Mouse (Mus musculus) liver, embryonic 12.5 days (tissue): ENCODE results near the gene Fzr1. TPM values are rescaled to one million over a fixed set of nuclear protein-coding genes. Genes with fewer than 3 reads are reported as not detected.

Source experiments
- ATAC-seq: fragments of 200-750 bp; cut with Nextera tagmentation; 2 replicates; pipeline ENCODE4 v1.8.0; 2017; ENCODE audit warnings: moderate number of reproducible peaks, mild to moderate bottlenecking, moderate library complexity
- H3K27ac ChIP-seq: fragments of 300-500 bp; sonication (generic); 2 replicates; pipeline ENCODE4 v1.5.1; 2016; ENCODE audit warnings: mild to moderate bottlenecking
- H3K27me3 ChIP-seq: fragments of 300-500 bp; sonication (generic); replicated peaks from 2 replicates; pipeline ENCODE4 v1.6.1; 2016; ENCODE audit warnings: mild to moderate bottlenecking, moderate library complexity
- H3K36me3 ChIP-seq: fragments of 300-500 bp; sonication (generic); 2 replicates; pipeline ENCODE4 v1.6.1; 2016; ENCODE audit warnings: mild to moderate bottlenecking, moderate library complexity
- H3K4me1 ChIP-seq: fragments of 300-500 bp; sonication (generic); 2 replicates; pipeline ENCODE4 v1.6.1; 2016
- H3K4me2 ChIP-seq: fragments of 300-500 bp; sonication (generic); 2 replicates; pipeline ENCODE4 v1.6.1; 2016; ENCODE audit warnings: mild to moderate bottlenecking, moderate library complexity
- H3K4me3 ChIP-seq: fragments of 300-500 bp; sonication (generic); 2 replicates; pipeline ENCODE4 v1.5.1; 2016; ENCODE audit warnings: mild to moderate bottlenecking, moderate library complexity
- H3K9ac ChIP-seq: fragments of 300-500 bp; sonication (generic); 2 replicates; pipeline ENCODE4 v1.6.1; 2016; ENCODE audit warnings: mild to moderate bottlenecking, moderate library complexity
- H3K9me3 ChIP-seq: fragments of 300-500 bp; sonication (generic); replicated peaks from 2 replicates; pipeline ENCODE4 v1.6.1; 2016; ENCODE audit warnings: mild to moderate bottlenecking, moderate library complexity
- WGBS: fragments of 180-500 bp; shearing (Covaris S2); methylation state at CpG from one replicate; pipeline ENCODE4 v1.1.7; 2016; ENCODE audit not compliant: insufficient replicate concordance; 5-methylcytosine and 5-hydroxymethylcytosine counted together
- polyA plus RNA-seq: library from polyadenylated mRNA; unstranded; fragments of >200 nt; fragmentation: Nextera tagmentation; extraction: Ambion mirVana; gene quantifications from 2 replicates; pipeline ENCODE4 v1.2.1, GENCODE M21; 2016

Fzr1 gene
- polyA plus RNA-seq, 1 experiment from 2014 or later, result 93.8 TPM

GRCm38 (mm10) chr10:81413310-81414261, 35.3 kb upstream of the Fzr1 start:
- ATAC-seq, result 0 out of 2 replicates have a peak, but pooled peaks have one; percentile 13
- no peaks in the 10 kb centered on the region for H3K36me3 ChIP-seq
- no peak overlapping the region for H3K9ac ChIP-seq
- peaks cover 29% of the 10 kb centered on the region for H3K27me3 ChIP-seq
- H3K4me2 ChIP-seq, result peak overlapping the region; percentile 40
- WGBS, result 25% methylated on average over 26 of the region's 26 CpGs
- H3K4me1 ChIP-seq, result peaks cover 91% of the 10 kb centered on the region
- peak overlapping the region; percentile 36 for H3K27ac ChIP-seq
- H3K4me3 ChIP-seq, result no peak overlapping the region
- no peaks in the 10 kb centered on the region for H3K9me3 ChIP-seq

GRCm38 (mm10) chr10:81412586-81413309, 34.4 kb upstream of the Fzr1 start:
- H3K9me3 ChIP-seq, result no peaks in the 10 kb centered on the region
- H3K4me2 ChIP-seq, result no peak overlapping the region
- H3K27ac ChIP-seq, result peak overlapping the region; percentile 52
- peaks cover 91% of the 10 kb centered on the region for H3K4me1 ChIP-seq
- no peaks in the 10 kb centered on the region for H3K36me3 ChIP-seq
- no peak overlapping the region for H3K4me3 ChIP-seq
- H3K27me3 ChIP-seq, result peaks cover 29% of the 10 kb centered on the region
- H3K9ac ChIP-seq, result no peak overlapping the region
- ATAC-seq, result no peak
- 59% methylated on average over 16 of the region's 16 CpGs for WGBS

- Histone ChIP-seq H3K9ac (no peak overlapping the region), H3K27me3 (peaks cover 29% of the 10 kb centered on the region), H3K36me3 (0 out of 2 replicates have a peak, but pooled peaks cover 4% of the 10 kb centered on the region), H3K4me1 (peaks cover 91% of the 10 kb centered on the region), H3K27ac (peak overlapping the region; percentile 52), H3K4me3 (no peak overlapping the region), H3K9me3 (no peaks in the 10 kb centered on the region), H3K4me2 (0 out of 2 replicates have a peak overlapping the region, but pooled peaks have one; percentile 50)
- no peak for ATAC-seq
- WGBS, result 64% methylated on average over 18 of the region's 18 CpGs
Measured at GRCm38 (mm10) chr10:81411471-81412400, 33.4 kb upstream of the Fzr1 start.

GRCm38 (mm10) chr10:81410981-81411380, 32.7 kb upstream of the Fzr1 start:
- H3K9ac ChIP-seq, result no peak overlapping the region
- WGBS, result 73% methylated on average over 9 of the region's 9 CpGs
- ATAC-seq, result no peak
- peaks cover 94% of the 10 kb centered on the region for H3K4me1 ChIP-seq
- H3K27me3 ChIP-seq, result peaks cover 35% of the 10 kb centered on the region
- 0 out of 2 replicates have a peak, but pooled peaks cover 6% of the 10 kb centered on the region for H3K36me3 ChIP-seq
- H3K4me3 ChIP-seq, result no peak overlapping the region
- H3K9me3 ChIP-seq, result no peaks in the 10 kb centered on the region
- peak overlapping the region; percentile 52 for H3K27ac ChIP-seq
- H3K4me2 ChIP-seq, result peak overlapping the region; percentile 50

- Histone ChIP-seq H3K36me3 (0 out of 2 replicates have a peak, but pooled peaks cover 12% of the 10 kb centered on the region), H3K27ac (peak overlapping the region; percentile 52; the same call in 1 of the 2 replicates), H3K4me2 (peak overlapping the region; percentile 50), H3K9ac (0 out of 2 replicates have a peak overlapping the region, but pooled peaks have one; percentile 8), H3K4me1 (peaks cover 94% of the 10 kb centered on the region), H3K9me3 (no peaks in the 10 kb centered on the region), H3K4me3 (no peak overlapping the region; the same call in 1 of the 2 replicates), H3K27me3 (peaks cover 41% of the 10 kb centered on the region)
- no peak for ATAC-seq
- WGBS, result 27% methylated on average over 4 of the region's 4 CpGs
Measured at GRCm38 (mm10) chr10:81410350-81410749, 32.0 kb upstream of the Fzr1 start.

GRCm38 (mm10) chr10:81409330-81409729, 31.0 kb upstream of the Fzr1 start:
- Histone ChIP-seq H3K4me2 (peak overlapping the region; percentile 50), H3K36me3 (peaks cover 17% of the 10 kb centered on the region; the same call in 1 of the 2 replicates), H3K4me1 (peaks cover 94% of the 10 kb centered on the region), H3K27me3 (peaks cover 50% of the 10 kb centered on the region), H3K9ac (0 out of 2 replicates have a peak overlapping the region, but pooled peaks have one; percentile 8), H3K9me3 (no peaks in the 10 kb centered on the region), H3K27ac (peak overlapping the region; percentile 42), H3K4me3 (no peak overlapping the region)
- 11% methylated on average over 8 of the region's 8 CpGs for WGBS
- no peak for ATAC-seq

GRCm38 (mm10) chr10:81408871-81409291, 30.6 kb upstream of the Fzr1 start:
- H3K9ac ChIP-seq, result no peak overlapping the region
- peak overlapping the region; percentile 50 for H3K4me2 ChIP-seq
- H3K9me3 ChIP-seq, result no peaks in the 10 kb centered on the region
- WGBS, result 4% methylated on average over 8 of the region's 9 CpGs
- H3K4me3 ChIP-seq, result no peak overlapping the region
- peaks cover 19% of the 10 kb centered on the region; the same call in 1 of the 2 replicates for H3K36me3 ChIP-seq
- peaks cover 94% of the 10 kb centered on the region for H3K4me1 ChIP-seq
- peak overlapping the region; percentile 42 for H3K27ac ChIP-seq
- peak; percentile 67 for ATAC-seq
- peaks cover 54% of the 10 kb centered on the region for H3K27me3 ChIP-seq

- Histone ChIP-seq H3K27ac (peak overlapping the region; percentile 42), H3K36me3 (peaks cover 19% of the 10 kb centered on the region; the same call in 1 of the 2 replicates), H3K27me3 (peaks cover 58% of the 10 kb centered on the region), H3K4me1 (peaks cover 92% of the 10 kb centered on the region), H3K4me2 (peak overlapping the region; percentile 50), H3K4me3 (no peak overlapping the region), H3K9me3 (no peaks in the 10 kb centered on the region), H3K9ac (no peak overlapping the region)
- 27% methylated on average over 13 of the region's 13 CpGs for WGBS
- peak; percentile 3; the same call in 1 of the 2 replicates for ATAC-seq
Measured at GRCm38 (mm10) chr10:81408424-81408729, 30.1 kb upstream of the Fzr1 start.

GRCm38 (mm10) chr10:81407539-81408423, 29.5 kb upstream of the Fzr1 start:
- peaks cover 19% of the 10 kb centered on the region; the same call in 1 of the 2 replicates for H3K36me3 ChIP-seq
- ATAC-seq, result no peak
- H3K4me3 ChIP-seq, result peak overlapping the region; percentile 28
- H3K27me3 ChIP-seq, result peaks cover 64% of the 10 kb centered on the region
- WGBS, result 16% methylated on average over 31 of the region's 31 CpGs
- peak overlapping the region; percentile 42 for H3K27ac ChIP-seq
- peak overlapping the region; percentile 50 for H3K4me2 ChIP-seq
- no peaks in the 10 kb centered on the region for H3K9me3 ChIP-seq
- peaks cover 92% of the 10 kb centered on the region for H3K4me1 ChIP-seq
- no peak overlapping the region for H3K9ac ChIP-seq
